Mouse (Mus musculus) heart, adult 2 months (tissue): ENCODE results near the gene Pnp2. TPM values are rescaled to one million over a fixed set of nuclear protein-coding genes. Genes with fewer than 3 reads are reported as not detected.

ENCODE experiments used
- DNase-seq, 2 experiments: peaks; one replicate each; pipeline ENCODE4 v3.0.0; 2021
- H3K27ac ChIP-seq: fragments of 200-600 bp; 2 replicates; pipeline ENCODE4 v1.8.1; 2022
- H3K27me3 ChIP-seq: fragments of 200-500 bp; 2 replicates; pipeline ENCODE4 v1.6.1; 2012; ENCODE audit warnings: mild to moderate bottlenecking, low read length, inconsistent platforms, mixed read lengths; ENCODE audit not compliant: control insufficient read depth, insufficient read depth
- H3K36me3 ChIP-seq: fragments of 200-500 bp; 2 replicates; pipeline ENCODE4 v1.6.1; 2012; ENCODE audit warnings: low read length, inconsistent platforms; ENCODE audit not compliant: control insufficient read depth, insufficient read depth
- H3K4me1 ChIP-seq: fragments of 200-500 bp; 2 replicates; pipeline ENCODE4 v1.6.1; 2011; ENCODE audit warnings: low read length; ENCODE audit not compliant: control insufficient read depth, insufficient read depth
- H3K4me3 ChIP-seq: fragments of 200-600 bp; 2 replicates; pipeline ENCODE4 v1.8.1; 2022
- H3K79me2 ChIP-seq: fragments of 200-500 bp; replicated peaks from 2 replicates; pipeline ENCODE4 v1.6.1; 2012; ENCODE audit warnings: mild to moderate bottlenecking, inconsistent platforms, low read length, moderate library complexity, mixed read lengths; ENCODE audit not compliant: control insufficient read depth, insufficient read depth
- H3K9ac ChIP-seq: fragments of 200-500 bp; 2 replicates; pipeline ENCODE4 v1.6.1; 2012; ENCODE audit warnings: low read depth, mild to moderate bottlenecking, control low read depth, inconsistent platforms, low read length, mixed read lengths
- CTCF ChIP-seq: fragments of 200-600 bp; IDR thresholded peaks from 2 replicates; pipeline ENCODE4 v1.8.1; 2022; ENCODE audit warnings: antibody characterized with exemption, mild to moderate bottlenecking, moderate library complexity
- EP300 ChIP-seq: fragments of 200-500 bp; IDR thresholded peaks from 2 replicates; pipeline ENCODE4 v1.6.1; 2011; ENCODE audit warnings: low read depth, low read length, control low read depth; ENCODE audit not compliant: insufficient read depth
- POLR2A ChIP-seq: fragments of 200-500 bp; IDR thresholded peaks from 2 replicates; pipeline ENCODE4 v1.6.1; 2011; ENCODE audit warnings: mild to moderate bottlenecking, low read depth, low read length, control low read depth; ENCODE audit not compliant: insufficient read depth
- WGBS: fragments of 180-500 bp; shearing (Covaris S2); methylation state at CpG from one replicate; pipeline ENCODE4 v1.1.7; 2018; 5-methylcytosine and 5-hydroxymethylcytosine counted together
- intact Hi-C: fragments of 180-260 bp; cut with DNase I; formaldehyde crosslinking; loops from one replicate; pipeline ENCODE4 v1.15.1; 2025
- polyA plus RNA-seq: library from polyadenylated mRNA; depleted of rRNA; stranded (reverse); fragments of >200 nt; gene quantifications from 2 replicates; pipeline ENCODE4 v1.2.3, GENCODE M21; 2012
- total RNA-seq, 2 experiments: library from RNA; stranded (reverse); gene quantifications; 2 replicates each; pipeline ENCODE4 v1.2.3; 2021

Gene Pnp2
- total and polyA plus RNA-seq, 3 experiments, result 0.52 to 1.1 (median 0.75) TPM

GRCm38 (mm10) chr14:50981837-50982236 lies 26.0 kb downstream of the Pnp2 start:
- no peak for TF ChIP-seq EP300
- TF ChIP-seq POLR2A, result 0 out of 2 replicates have a peak, but pooled peaks have one; percentile 21
- peak in 1 of 2 experiments; percentile 35 for DNase-seq
- Histone ChIP-seq H3K27ac (peak overlapping the region; percentile 75), H3K9ac (no peak overlapping the region), H3K27me3 (no peaks in the 10 kb centered on the region), H3K36me3 (peaks cover 3% of the 10 kb centered on the region), H3K4me3 (no peak overlapping the region), H3K79me2 (no peaks in the 10 kb centered on the region), H3K4me1 (peaks cover 12% of the 10 kb centered on the region)
- intact Hi-C loops, result loop anchor here (2.0 kb wide), 1 partner anchor 15 kb away; no protein-coding TSS in a partner anchor
- 31% methylated on average over 5 of the region's 5 CpGs for WGBS

GRCm38 (mm10) chr14:50987668-50988067 lies 31.9 kb downstream of the Pnp2 start:
- H3K4me3 ChIP-seq, result no peak overlapping the region
- H3K9ac ChIP-seq, result no peak overlapping the region
- peaks cover 8% of the 10 kb centered on the region for H3K4me1 ChIP-seq
- H3K27ac ChIP-seq, result peak overlapping the region; percentile 51
- H3K27me3 ChIP-seq, result no peaks in the 10 kb centered on the region
- intact Hi-C loops, result no loop called here
- 46% methylated on average over 2 of the region's 2 CpGs for WGBS
- peak; percentile 40 to 42 for DNase-seq
- no peaks in the 10 kb centered on the region for H3K79me2 ChIP-seq
- TF ChIP-seq CTCF (no peak), POLR2A (peak; percentile 11; the same call in 1 of the 2 replicates), EP300 (peak; percentile 95)
- peaks cover 5% of the 10 kb centered on the region for H3K36me3 ChIP-seq

GRCm38 (mm10) chr14:50991037-50991436 lies 35.2 kb downstream of the Pnp2 start:
- TF ChIP-seq POLR2A (no peak), CTCF (no peak), EP300 (no peak)
- no peak for DNase-seq
- Histone ChIP-seq H3K4me3 (no peak overlapping the region), H3K27me3 (no peaks in the 10 kb centered on the region), H3K79me2 (no peaks in the 10 kb centered on the region), H3K36me3 (peaks cover 8% of the 10 kb centered on the region), H3K27ac (peak overlapping the region; percentile 26; the same call in 1 of the 2 replicates), H3K4me1 (peaks cover 9% of the 10 kb centered on the region), H3K9ac (no peak overlapping the region)
- intact Hi-C loops, result no loop called here
- WGBS, result 73% methylated on average over 3 of the region's 3 CpGs

GRCm38 (mm10) chr14:50997088-50997487 lies 41.3 kb downstream of the Pnp2 start:
- 31% methylated on average over 3 of the region's 3 CpGs for WGBS
- Histone ChIP-seq H3K27ac (peak overlapping the region; percentile 82), H3K36me3 (peaks cover 11% of the 10 kb centered on the region), H3K9ac (no peak overlapping the region), H3K27me3 (no peaks in the 10 kb centered on the region), H3K4me3 (no peak overlapping the region), H3K79me2 (no peaks in the 10 kb centered on the region), H3K4me1 (peaks cover 13% of the 10 kb centered on the region)
- intact Hi-C loops, result loop anchor here (2.0 kb wide), 1 partner anchor 14 kb away; no protein-coding TSS in a partner anchor
- TF ChIP-seq POLR2A (no peak), EP300 (no peak), CTCF (no peak)
- DNase-seq, result no peak

GRCm38 (mm10) chr14:50997999-50998666 lies 42.3 kb downstream of the Pnp2 start:
- Histone ChIP-seq H3K4me3 (no peak overlapping the region), H3K27ac (peak overlapping the region; percentile 82), H3K9ac (no peak overlapping the region), H3K36me3 (peaks cover 11% of the 10 kb centered on the region), H3K4me1 (peaks cover 13% of the 10 kb centered on the region), H3K79me2 (no peaks in the 10 kb centered on the region), H3K27me3 (no peaks in the 10 kb centered on the region)
- no peak for TF ChIP-seq EP300
- TF ChIP-seq CTCF, result no peak
- TF ChIP-seq POLR2A, result 0 out of 2 replicates have a peak, but pooled peaks have one; percentile 18
- WGBS, result 42% methylated on average over 2 of the region's 2 CpGs
- peak in 1 of 2 experiments; percentile 25 for DNase-seq
- intact Hi-C loops, result loop anchor here (1.0 to 2.0 kb wide), 3 partner anchors 10 to 67 kb away; partner anchors contain the start of gene Pnp

GRCm38 (mm10) chr14:51007152-51007801 lies 51.5 kb downstream of the Pnp2 start, which contains the start of gene Rnase10:
Gene Rnase10, plus strand, starts transcription at chr14:51007751.
- DNase-seq, result no peak
- Histone ChIP-seq H3K4me3 (peak within 1 kb of the TSS; percentile 21), H3K4me1 (peaks cover 16% of the 10 kb centered on the region), H3K36me3 (peaks cover 8% of the 10 kb centered on the region; the same call in 1 of the 2 replicates), H3K9ac (peak within 1 kb of the TSS; percentile 63), H3K27me3 (no peaks in the 10 kb centered on the region), H3K27ac (peak within 1 kb of the TSS; percentile 89), H3K79me2 (no peaks in the 10 kb centered on the region)
- TF ChIP-seq CTCF, result no peak
- TF ChIP-seq EP300, result no peak
- TF ChIP-seq POLR2A, result no peak
- 68% methylated on average over 8 of the region's 8 CpGs for WGBS
- intact Hi-C loops, result no loop called here
